Comparison of ENCODE assay signal across 19 mouse cellular contexts in genomic region chr2:31757472-31757871, GRCm38 (mm10). TPM values are rescaled to one million over a fixed set of nuclear protein-coding genes. Genes with fewer than 3 reads are reported as not detected.
A peak's percentile ranks its signal among the peaks of the same experiment; 100 is the strongest.
DNase-seq lines count a peak whose midpoint lies in the region; ATAC-seq lines count a peak whose summit lies in the region.
"Had no signal": no experiment of that assay in that cellular context is flagged by ENCODE, and none has a peak within 500 bp of the region (broad histone marks: within the 10 kb centered on the region; RNA-seq: fewer than 3 reads in every experiment).

No protein-coding gene starts in this region.

- H3K9ac ChIP-seq in hindbrain, embryonic 16.5 days (ENCODE audit: low read depth, low read length) = no peak overlapping the region
- no peak overlapping the region for H3K9ac ChIP-seq in limb, embryonic 12.5 days (replicated peaks)
- H3K9ac ChIP-seq: embryonic facial prominence, embryonic 15.5 days; forebrain, embryonic 12.5 days had no signal

- H3K4me2 ChIP-seq in hindbrain, embryonic 16.5 days (ENCODE audit: low read length) = no peak overlapping the region
- no peak overlapping the region for H3K4me2 ChIP-seq in limb, embryonic 12.5 days
- H3K4me2 ChIP-seq: embryonic facial prominence, embryonic 15.5 days; forebrain, embryonic 12.5 days; liver, embryonic 11.5 days had no signal

- H3K4me3 ChIP-seq in heart, embryonic 10.5 days = no peak overlapping the region
- H3K4me3 ChIP-seq in hindbrain, embryonic 16.5 days (ENCODE audit: low read length) = no peak overlapping the region
- H3K4me3 ChIP-seq in hindbrain, embryonic 10.5 days = no peak overlapping the region
- no peak overlapping the region for H3K4me3 ChIP-seq in limb, embryonic 12.5 days (replicated peaks)
- no peak overlapping the region for H3K4me3 ChIP-seq in limb, embryonic 10.5 days
- H3K4me3 ChIP-seq: embryonic facial prominence, embryonic 15.5 days; forebrain, embryonic 12.5 days had no signal

- no peaks in the 10 kb centered on the region for H3K27me3 ChIP-seq in heart, embryonic 10.5 days (ENCODE audit: insufficient read depth, poor library complexity, severe bottlenecking)
- no peaks in the 10 kb centered on the region for H3K27me3 ChIP-seq in hindbrain, embryonic 16.5 days (replicated peaks; ENCODE audit: control insufficient read depth, insufficient read depth, low read length)
- H3K27me3 ChIP-seq in hindbrain, embryonic 10.5 days (ENCODE audit: insufficient read depth, poor library complexity, severe bottlenecking) = no peaks in the 10 kb centered on the region
- H3K27me3 ChIP-seq in limb, embryonic 12.5 days = no peaks in the 10 kb centered on the region
- H3K27me3 ChIP-seq in limb, embryonic 10.5 days (ENCODE audit: low read depth, poor library complexity, severe bottlenecking) = no peaks in the 10 kb centered on the region
- H3K27me3 ChIP-seq: embryonic facial prominence, embryonic 15.5 days; forebrain, embryonic 12.5 days had no signal

- peak; percentile 79 for DNase-seq in heart, embryonic 10.5 days (ENCODE audit: low spot score)
- DNase-seq in heart, adult 9 months (ENCODE audit: low spot score in 2 of 2) = no peak
- DNase-seq in hindbrain, embryonic 10.5 days (ENCODE audit: low spot score) = no peak
- DNase-seq in limb, embryonic 10.5 days (ENCODE audit: low spot score) = no peak
- DNase-seq in ZHBTc4 (ENCODE audit: low read depth, low spot score) = peak; percentile 73
- DNase-seq: adrenal gland, postnatal 10 days; B cell, adult 2 months; cerebellum, adult 2 months; kidney, adult 8-10 months; layer of hippocampus, adult 9-11 months; lung, postnatal 14 days; retina, postnatal 1 day; thymus, adult 2 months had no signal

- H3K9me3 ChIP-seq in heart, embryonic 10.5 days = no peaks in the 10 kb centered on the region
- peaks cover 5% of the 10 kb centered on the region; the same call in 1 of the 2 replicates for H3K9me3 ChIP-seq in hindbrain, embryonic 16.5 days (ENCODE audit: control insufficient read depth, low read length)
- peaks cover 12% of the 10 kb centered on the region; the same call in 1 of the 2 replicates for H3K9me3 ChIP-seq in hindbrain, embryonic 10.5 days
- H3K9me3 ChIP-seq in limb, embryonic 12.5 days = peaks cover 6% of the 10 kb centered on the region; the same call in 1 of the 2 replicates
- no peaks in the 10 kb centered on the region for H3K9me3 ChIP-seq in limb, embryonic 10.5 days (replicated peaks)
- H3K9me3 ChIP-seq: embryonic facial prominence, embryonic 15.5 days had no signal

- ATAC-seq in hindbrain, embryonic 16.5 days = no peak
- ATAC-seq in limb, embryonic 12.5 days (ENCODE audit: insufficient number of reproducible peaks, insufficient read depth, low FRiP score, low TSS enrichment, low read depth) = no peak
- no peak; the same call in 1 of the 2 replicates for ATAC-seq in frontal cortex, adult (ENCODE audit: low TSS enrichment)

- H3K4me1 ChIP-seq in heart, embryonic 10.5 days = peaks cover 46% of the 10 kb centered on the region
- H3K4me1 ChIP-seq in hindbrain, embryonic 16.5 days (ENCODE audit: control insufficient read depth, insufficient read depth, low read depth, low read length) = peaks cover 35% of the 10 kb centered on the region
- peaks cover 48% of the 10 kb centered on the region for H3K4me1 ChIP-seq in hindbrain, embryonic 10.5 days (replicated peaks)
- H3K4me1 ChIP-seq in limb, embryonic 12.5 days (replicated peaks) = peaks cover 24% of the 10 kb centered on the region
- peaks cover 31% of the 10 kb centered on the region for H3K4me1 ChIP-seq in limb, embryonic 10.5 days

- peak overlapping the region; percentile 69 for H3K27ac ChIP-seq in heart, embryonic 10.5 days
- peak overlapping the region; percentile 8; the same call in 1 of the 2 replicates for H3K27ac ChIP-seq in hindbrain, embryonic 16.5 days (ENCODE audit: low read depth, low read length)
- H3K27ac ChIP-seq in hindbrain, embryonic 10.5 days = no peak overlapping the region
- H3K27ac ChIP-seq in limb, embryonic 12.5 days = 0 out of 2 replicates have a peak overlapping the region, but pooled peaks have one; percentile 26
- H3K27ac ChIP-seq in limb, embryonic 10.5 days = no peak overlapping the region
- H3K27ac ChIP-seq: embryonic facial prominence, embryonic 15.5 days; forebrain, embryonic 12.5 days had no signal

- H3K36me3 ChIP-seq in heart, embryonic 10.5 days = peaks cover 14% of the 10 kb centered on the region
- H3K36me3 ChIP-seq in hindbrain, embryonic 16.5 days (ENCODE audit: control insufficient read depth, insufficient read depth, low read length) = no peaks in the 10 kb centered on the region
- peaks cover 8% of the 10 kb centered on the region; the same call in 1 of the 2 replicates for H3K36me3 ChIP-seq in hindbrain, embryonic 10.5 days
- peaks cover 7% of the 10 kb centered on the region; the same call in 1 of the 2 replicates for H3K36me3 ChIP-seq in limb, embryonic 12.5 days
- H3K36me3 ChIP-seq in limb, embryonic 10.5 days = peaks cover 10% of the 10 kb centered on the region; the same call in 1 of the 2 replicates
- H3K36me3 ChIP-seq: embryonic facial prominence, embryonic 15.5 days; forebrain, embryonic 12.5 days had no signal

RNA-seq across cellular contexts. Expression of gene Qrfp, which starts 52.9 kb away (rescaled TPM):
- polyA plus RNA-seq in heart, embryonic 10.5 days (2016; fragmentation: Nextera tagmentation; extraction: Ambion mirVana) = 0.06 TPM in 1 of 2 replicates, not detected in the other
- 0.09 TPM in 1 of 2 replicates, not detected in the other for polyA plus RNA-seq in hindbrain, embryonic 16.5 days (2015; fragmentation: Nextera tagmentation; extraction: Ambion mirVana)
- polyA plus RNA-seq in hindbrain, embryonic 10.5 days (2016; fragmentation: Nextera tagmentation; extraction: Ambion mirVana) = 0.12 and 0.20 TPM in 2 replicates
- polyA plus RNA-seq in limb, embryonic 12.5 days (2016; fragmentation: Nextera tagmentation; extraction: Ambion mirVana) = 0.20 and 0.34 TPM in 2 replicates
- polyA plus RNA-seq in limb, embryonic 10.5 days (2016; fragmentation: Nextera tagmentation; extraction: Ambion mirVana) = 0.06 and 0.23 TPM in 2 replicates
- polyA plus RNA-seq: cerebellum, adult 2 months; forebrain, embryonic 12.5 days; liver, embryonic 11.5 days had no signal

Comparison
In these comparisons a context has a peak if more than half of its experiments do, and no peak if none do; other contexts are left out.
1. DNase-seq: peak in heart, embryonic 10.5 days (single experiment) and ZHBTc4 (single experiment); none in heart, adult 9 months (0 of 2), hindbrain, embryonic 10.5 days (single experiment) and limb, embryonic 10.5 days (single experiment).
2. H3K27ac ChIP-seq: peak in heart, embryonic 10.5 days (single experiment), hindbrain, embryonic 16.5 days (single experiment) and limb, embryonic 12.5 days (single experiment); none in hindbrain, embryonic 10.5 days (single experiment) and limb, embryonic 10.5 days (single experiment).